Mouse (Mus musculus) CD8-positive naive resting alpha-beta T cell, adult 2 months (primary cell): Measurements from ENCODE around the gene Clk3.
"Not testable (repeated sequence)": the region's sequence is repeated elsewhere in the genome, so short reads cannot be mapped to it uniquely, and the experiment has no call there.

ENCODE experiments used
- DNase-seq, 2 experiments: peaks; one replicate each; pipeline ENCODE4 v3.0.0; 2022; ENCODE audit warnings: low read depth in 2 of 2, low spot score in 2 of 2

Gene Clk3

GRCm38 (mm10) chr9:57728312-57728711, 37.3 kb downstream of the Clk3 start:
- DNase-seq: no peak

GRCm38 (mm10) chr9:57724701-57725100, 41.0 kb downstream of the Clk3 start:
- no peak for DNase-seq

- no peak for DNase-seq
Measured at GRCm38 (mm10) chr9:57723796-57724195, 41.9 kb downstream of the Clk3 start.

GRCm38 (mm10) chr9:57723315-57723715, 42.3 kb downstream of the Clk3 start:
- no peak for DNase-seq

- no peak for DNase-seq
Measured at GRCm38 (mm10) chr9:57722371-57722770, 43.3 kb downstream of the Clk3 start.

- DNase-seq: no peak
Measured at GRCm38 (mm10) chr9:57720736-57721135, 44.9 kb downstream of the Clk3 start.

- no peak for DNase-seq
Measured at GRCm38 (mm10) chr9:57718408-57718807, 47.3 kb downstream of the Clk3 start.

GRCm38 (mm10) chr9:57712194-57712593, 53.5 kb downstream of the Clk3 start:
- DNase-seq: peak in 1 of 2 experiments; percentile 6

- DNase-seq: not testable (repeated sequence)
Measured at GRCm38 (mm10) chr9:57710214-57710613, 55.4 kb downstream of the Clk3 start.

- DNase-seq: no peak
Measured at GRCm38 (mm10) chr9:57708720-57709274, 56.9 kb downstream of the Clk3 start.

GRCm38 (mm10) chr9:57708068-57708719, 57.5 kb downstream of the Clk3 start, which contains the start of gene Edc3:
Edc3 (plus strand) TSS chr9:57708540.
- peak; percentile 78 to 90 for DNase-seq

- DNase-seq: no peak
Measured at GRCm38 (mm10) chr9:57706496-57706895, 59.2 kb downstream of the Clk3 start.
